Mouse (Mus musculus) kidney, embryonic 15.5 days (tissue): Measurements from ENCODE around the gene Arhgef10l. TPM values are rescaled to one million over a fixed set of nuclear protein-coding genes. Genes with fewer than 3 reads are reported as not detected.

ENCODE experiments used
- ATAC-seq: fragments of 200-750 bp; cut with Nextera tagmentation; replicated peaks from 2 replicates; pipeline ENCODE4 v1.8.0; 2017; ENCODE audit warnings: moderate TSS enrichment; ENCODE audit not compliant: low FRiP score
- H3K27ac ChIP-seq: fragments of 300-500 bp; sonication (generic); 2 replicates; pipeline ENCODE4 v1.5.1; 2015; ENCODE audit warnings: mild to moderate bottlenecking, inconsistent platforms
- H3K27me3 ChIP-seq: fragments of 300-500 bp; sonication (generic); 2 replicates; pipeline ENCODE4 v1.6.1; 2015; ENCODE audit warnings: inconsistent platforms
- H3K36me3 ChIP-seq: fragments of 300-500 bp; sonication (generic); 2 replicates; pipeline ENCODE4 v1.6.1; 2015; ENCODE audit warnings: inconsistent platforms
- H3K4me1 ChIP-seq: fragments of 300-500 bp; sonication (generic); 2 replicates; pipeline ENCODE4 v1.6.1; 2015; ENCODE audit warnings: inconsistent platforms
- H3K4me2 ChIP-seq: fragments of 300-500 bp; sonication (generic); 2 replicates; pipeline ENCODE4 v1.6.1; 2015; ENCODE audit warnings: moderate library complexity, mild to moderate bottlenecking, inconsistent platforms
- H3K4me3 ChIP-seq: fragments of 300-500 bp; sonication (generic); replicated peaks from 2 replicates; pipeline ENCODE4 v1.5.1; 2015; ENCODE audit warnings: mild to moderate bottlenecking, inconsistent platforms
- H3K9ac ChIP-seq: fragments of 300-500 bp; sonication (generic); 2 replicates; pipeline ENCODE4 v1.6.1; 2015; ENCODE audit warnings: mild to moderate bottlenecking, inconsistent platforms
- H3K9me3 ChIP-seq: fragments of 300-500 bp; sonication (generic); replicated peaks from 2 replicates; pipeline ENCODE4 v1.6.1; 2016; ENCODE audit warnings: inconsistent platforms
- WGBS: fragments of 180-500 bp; shearing (Covaris S2); methylation state at CpG from one replicate; pipeline ENCODE4 v1.1.7; 2015; ENCODE audit warnings: mixed read lengths; 5-methylcytosine and 5-hydroxymethylcytosine counted together
- polyA plus RNA-seq: library from polyadenylated mRNA; unstranded; fragments of >200 nt; fragmentation: Nextera tagmentation; extraction: Ambion mirVana; gene quantifications from 2 replicates; pipeline ENCODE4 v1.2.1, GENCODE M21; 2015

The Arhgef10l gene
- 20.3 and 20.7 TPM in 2 replicates for polyA plus RNA-seq

- Histone ChIP-seq H3K4me3 (peak within 1 kb of the TSS; percentile 9; the same call in 1 of the 2 replicates), H3K27ac (peak within 1 kb of the TSS; percentile 72), H3K4me1 (peaks cover 59% of the 10 kb centered on the region), H3K4me2 (peak within 1 kb of the TSS; percentile 14), H3K27me3 (no peaks in the 10 kb centered on the region), H3K9ac (no peak within 1 kb of the TSS), H3K36me3 (no peaks in the 10 kb centered on the region), H3K9me3 (no peaks in the 10 kb centered on the region)
- peak; percentile 79 for ATAC-seq
- WGBS, result 27% methylated on average over 11 of the region's 11 CpGs
These were observed at the start of gene Arhgef10l for GRCm38 (mm10) chr4:140665760-140666159. Gene Arhgef10l, minus strand, starts transcription at chr4:140666012.

- Histone ChIP-seq H3K27ac (no peak overlapping the region), H3K27me3 (no peaks in the 10 kb centered on the region), H3K4me1 (peaks cover 27% of the 10 kb centered on the region), H3K9ac (no peak overlapping the region), H3K36me3 (peaks cover 99% of the 10 kb centered on the region), H3K4me3 (no peak overlapping the region), H3K9me3 (no peaks in the 10 kb centered on the region), H3K4me2 (no peak overlapping the region)
- 82% methylated on average over 5 of the region's 5 CpGs for WGBS
- ATAC-seq, result no peak; the same call in 1 of the 2 replicates
These were observed 48.8 kb upstream of the Arhgef10l start for GRCm38 (mm10) chr4:140714586-140714985.

GRCm38 (mm10) chr4:140713480-140714365 is 47.9 kb upstream of the Arhgef10l start:
- 51% methylated on average over 29 of the region's 29 CpGs for WGBS
- ATAC-seq, result peak; percentile 69
- Histone ChIP-seq H3K4me1 (peaks cover 36% of the 10 kb centered on the region), H3K27ac (peak overlapping the region; percentile 75), H3K27me3 (no peaks in the 10 kb centered on the region), H3K36me3 (peaks cover 99% of the 10 kb centered on the region), H3K9me3 (no peaks in the 10 kb centered on the region), H3K4me3 (no peak overlapping the region), H3K4me2 (no peak overlapping the region), H3K9ac (no peak overlapping the region)

GRCm38 (mm10) chr4:140711360-140711759 is 45.5 kb upstream of the Arhgef10l start:
- no peak overlapping the region for H3K4me2 ChIP-seq
- ATAC-seq, result no peak
- H3K4me3 ChIP-seq, result no peak overlapping the region
- H3K4me1 ChIP-seq, result peaks cover 50% of the 10 kb centered on the region
- 83% methylated on average over 5 of the region's 5 CpGs for WGBS
- H3K9ac ChIP-seq, result no peak overlapping the region
- H3K27ac ChIP-seq, result no peak overlapping the region
- H3K27me3 ChIP-seq, result no peaks in the 10 kb centered on the region
- no peaks in the 10 kb centered on the region for H3K9me3 ChIP-seq
- H3K36me3 ChIP-seq, result peaks cover 95% of the 10 kb centered on the region

GRCm38 (mm10) chr4:140710781-140711180 is 45.0 kb upstream of the Arhgef10l start:
- WGBS, result 80% methylated on average over 10 of the region's 10 CpGs
- no peak overlapping the region for H3K9ac ChIP-seq
- H3K4me1 ChIP-seq, result peaks cover 55% of the 10 kb centered on the region
- ATAC-seq, result no peak
- no peaks in the 10 kb centered on the region for H3K9me3 ChIP-seq
- H3K4me2 ChIP-seq, result no peak overlapping the region
- H3K27ac ChIP-seq, result no peak overlapping the region
- H3K27me3 ChIP-seq, result no peaks in the 10 kb centered on the region
- no peak overlapping the region for H3K4me3 ChIP-seq
- peaks cover 95% of the 10 kb centered on the region for H3K36me3 ChIP-seq

- no peak for ATAC-seq
- Histone ChIP-seq H3K36me3 (peaks cover 95% of the 10 kb centered on the region), H3K4me2 (no peak overlapping the region), H3K4me3 (no peak overlapping the region), H3K9ac (no peak overlapping the region), H3K27ac (no peak overlapping the region), H3K9me3 (no peaks in the 10 kb centered on the region), H3K27me3 (no peaks in the 10 kb centered on the region), H3K4me1 (peaks cover 67% of the 10 kb centered on the region)
- WGBS, result 68% methylated on average over 10 of the region's 10 CpGs
These were observed 43.8 kb upstream of the Arhgef10l start for GRCm38 (mm10) chr4:140709617-140710016.

- H3K9me3 ChIP-seq, result no peaks in the 10 kb centered on the region
- no peak for ATAC-seq
- no peak overlapping the region for H3K9ac ChIP-seq
- H3K4me3 ChIP-seq, result no peak overlapping the region
- H3K4me2 ChIP-seq, result no peak overlapping the region
- peaks cover 94% of the 10 kb centered on the region for H3K36me3 ChIP-seq
- H3K27ac ChIP-seq, result no peak overlapping the region
- H3K4me1 ChIP-seq, result peaks cover 67% of the 10 kb centered on the region
- WGBS, result 81% methylated on average over 7 of the region's 7 CpGs
- H3K27me3 ChIP-seq, result no peaks in the 10 kb centered on the region
These were observed 43.3 kb upstream of the Arhgef10l start for GRCm38 (mm10) chr4:140709111-140709510.

GRCm38 (mm10) chr4:140708297-140708927 is 42.6 kb upstream of the Arhgef10l start:
- Histone ChIP-seq H3K4me3 (no peak overlapping the region), H3K27me3 (no peaks in the 10 kb centered on the region), H3K9ac (no peak overlapping the region), H3K4me1 (peaks cover 69% of the 10 kb centered on the region), H3K27ac (no peak overlapping the region), H3K4me2 (no peak overlapping the region), H3K9me3 (no peaks in the 10 kb centered on the region), H3K36me3 (peaks cover 87% of the 10 kb centered on the region)
- ATAC-seq, result no peak
- WGBS, result 67% methylated on average over 18 of the region's 18 CpGs

GRCm38 (mm10) chr4:140707615-140708014 is 41.8 kb upstream of the Arhgef10l start:
- no peak for ATAC-seq
- H3K4me3 ChIP-seq, result no peak overlapping the region
- H3K9ac ChIP-seq, result no peak overlapping the region
- no peaks in the 10 kb centered on the region for H3K27me3 ChIP-seq
- WGBS, result 78% methylated on average over 4 of the region's 4 CpGs
- H3K27ac ChIP-seq, result no peak overlapping the region
- H3K9me3 ChIP-seq, result no peaks in the 10 kb centered on the region
- peaks cover 66% of the 10 kb centered on the region for H3K4me1 ChIP-seq
- no peak overlapping the region for H3K4me2 ChIP-seq
- H3K36me3 ChIP-seq, result peaks cover 79% of the 10 kb centered on the region

- H3K36me3 ChIP-seq, result peaks cover 45% of the 10 kb centered on the region
- peak overlapping the region; percentile 96 for H3K27ac ChIP-seq
- peak overlapping the region; percentile 92 for H3K4me3 ChIP-seq
- peak overlapping the region; percentile 89 for H3K4me2 ChIP-seq
- H3K27me3 ChIP-seq, result peaks cover 6% of the 10 kb centered on the region; the same call in 1 of the 2 replicates
- peaks cover 72% of the 10 kb centered on the region for H3K4me1 ChIP-seq
- peak overlapping the region; percentile 93 for H3K9ac ChIP-seq
- no peaks in the 10 kb centered on the region for H3K9me3 ChIP-seq
- ATAC-seq, result no peak
- WGBS, result 31% methylated on average over 4 of the region's 4 CpGs
These were observed 38.4 kb upstream of the Arhgef10l start for GRCm38 (mm10) chr4:140704166-140704565.

- 6% methylated on average over 8 of the region's 8 CpGs for WGBS
- no peak for ATAC-seq
- peak overlapping the region; percentile 89 for H3K4me2 ChIP-seq
- H3K36me3 ChIP-seq, result peaks cover 40% of the 10 kb centered on the region
- peak overlapping the region; percentile 93 for H3K9ac ChIP-seq
- H3K27me3 ChIP-seq, result peaks cover 6% of the 10 kb centered on the region; the same call in 1 of the 2 replicates
- H3K27ac ChIP-seq, result peak overlapping the region; percentile 96
- H3K4me1 ChIP-seq, result peaks cover 69% of the 10 kb centered on the region
- H3K9me3 ChIP-seq, result no peaks in the 10 kb centered on the region
- peak overlapping the region; percentile 92 for H3K4me3 ChIP-seq
These were observed 37.8 kb upstream of the Arhgef10l start for GRCm38 (mm10) chr4:140703636-140704035.
